Mouse (Mus musculus): ENCODE data around the gene Acot11.
"Not testable (repeated sequence)": the region's sequence is repeated elsewhere in the genome, so short reads cannot be mapped to it uniquely, and the experiment has no call there.

Acot11 gene

GRCm38 (mm10) chr4:106775767-106776166 is 29.0 kb downstream of the Acot11 start:
- DNase-seq = not testable (repeated sequence)

GRCm38 (mm10) chr4:106772558-106772957 is 32.2 kb downstream of the Acot11 start:
- no peak for DNase-seq

- DNase-seq = no peak
These were observed 35.5 kb downstream of the Acot11 start for GRCm38 (mm10) chr4:106769306-106769705.

GRCm38 (mm10) chr4:106764166-106764565 is 40.6 kb downstream of the Acot11 start:
- no peak for DNase-seq

GRCm38 (mm10) chr4:106751726-106752125 is 53.1 kb downstream of the Acot11 start:
- DNase-seq = no peak

- peak; percentile 53 to 70 for DNase-seq
These were observed 55.1 kb downstream of the Acot11 start for GRCm38 (mm10) chr4:106749699-106750098.

- DNase-seq = no peak
These were observed 57.7 kb downstream of the Acot11 start for GRCm38 (mm10) chr4:106747001-106747580.

GRCm38 (mm10) chr4:106745862-106746261 is 58.9 kb downstream of the Acot11 start:
- DNase-seq = peak; percentile 16 to 21

GRCm38 (mm10) chr4:106737904-106738303 is 66.9 kb downstream of the Acot11 start:
- DNase-seq = no peak

GRCm38 (mm10) chr4:106736884-106737283 is 67.9 kb downstream of the Acot11 start:
- DNase-seq = not testable (repeated sequence)

GRCm38 (mm10) chr4:106733636-106734035 is 71.2 kb downstream of the Acot11 start, which contains the start of gene Fam151a:
Gene Fam151a (plus strand): TSS chr4:106733889.
- no peak for DNase-seq

GRCm38 (mm10) chr4:106730814-106731213 is 74.0 kb downstream of the Acot11 start, which contains the start of gene Mroh7:
Gene Mroh7 (minus strand): TSS chr4:106730925.
- no peak for DNase-seq

- no peak for DNase-seq
These were observed 84.2 kb downstream of the Acot11 start for GRCm38 (mm10) chr4:106720631-106721030.

- DNase-seq = no peak
These were observed 91.2 kb downstream of the Acot11 start for GRCm38 (mm10) chr4:106713622-106714021.

- peak; percentile 62 to 67 for DNase-seq
These were observed 96.4 kb downstream of the Acot11 start for GRCm38 (mm10) chr4:106708408-106708807.

GRCm38 (mm10) chr4:106707957-106708356 is 96.8 kb downstream of the Acot11 start:
- DNase-seq = no peak

GRCm38 (mm10) chr4:106705096-106705665 is 99.6 kb downstream of the Acot11 start:
- DNase-seq = no peak

- DNase-seq = no peak
These were observed 100.4 kb downstream of the Acot11 start for GRCm38 (mm10) chr4:106704416-106704815.

- DNase-seq = no peak
These were observed 100.8 kb downstream of the Acot11 start for GRCm38 (mm10) chr4:106703956-106704355.

- DNase-seq = no peak
These were observed 104.0 kb downstream of the Acot11 start for GRCm38 (mm10) chr4:106700798-106701197.

GRCm38 (mm10) chr4:106699989-106700388 is 104.8 kb downstream of the Acot11 start:
- DNase-seq = no peak

Data from lung, adult 18-20 months (tissue).